Mouse (Mus musculus) lung, embryonic 16.5 days (tissue): ENCODE data around the gene Aebp1. TPM values are rescaled to one million over a fixed set of nuclear protein-coding genes. Genes with fewer than 3 reads are reported as not detected.

Source experiments
- ATAC-seq: fragments of 200-750 bp; cut with Nextera tagmentation; 2 replicates; pipeline ENCODE4 v1.8.0; 2017; ENCODE audit warnings: low read depth, mild to moderate bottlenecking, moderate library complexity
- H3K27ac ChIP-seq: fragments of 300-500 bp; sonication (generic); 2 replicates; pipeline ENCODE4 v1.5.1; 2014; ENCODE audit warnings: mild to moderate bottlenecking, control low read depth, low read length
- H3K27me3 ChIP-seq: fragments of 300-500 bp; sonication (generic); 2 replicates; pipeline ENCODE4 v1.6.1; 2014; ENCODE audit warnings: low read depth, low read length, mixed read lengths; ENCODE audit not compliant: control insufficient read depth, insufficient read depth
- H3K36me3 ChIP-seq: fragments of 300-500 bp; sonication (generic); 2 replicates; pipeline ENCODE4 v1.6.1; 2014; ENCODE audit warnings: low read length; ENCODE audit not compliant: control insufficient read depth, insufficient read depth
- H3K4me1 ChIP-seq: fragments of 300-500 bp; sonication (generic); replicated peaks from 2 replicates; pipeline ENCODE4 v1.6.1; 2014; ENCODE audit warnings: low read length, mixed read lengths; ENCODE audit not compliant: control insufficient read depth, insufficient read depth
- H3K4me2 ChIP-seq: fragments of 300-500 bp; sonication (generic); 2 replicates; pipeline ENCODE4 v1.6.1; 2014; ENCODE audit warnings: low read depth, low read length, control low read depth
- H3K4me3 ChIP-seq: fragments of 300-500 bp; sonication (generic); 2 replicates; pipeline ENCODE4 v1.5.1; 2014; ENCODE audit warnings: mild to moderate bottlenecking, low read length, control low read depth
- H3K9ac ChIP-seq: fragments of 300-500 bp; sonication (generic); 2 replicates; pipeline ENCODE4 v1.6.1; 2014; ENCODE audit warnings: low read length, control low read depth
- H3K9me3 ChIP-seq: fragments of 300-500 bp; sonication (generic); 2 replicates; pipeline ENCODE4 v1.6.1; 2016; ENCODE audit warnings: low read length; ENCODE audit not compliant: control insufficient read depth
- WGBS: fragments of 180-500 bp; shearing (Covaris S2); extraction: QIAGEN DNeasy Blood & Tissue Kit; methylation state at CpG from one replicate; pipeline ENCODE4 v1.1.7; 2014; 5-methylcytosine and 5-hydroxymethylcytosine counted together
- polyA plus RNA-seq: library from polyadenylated mRNA; unstranded; fragments of >200 nt; fragmentation: Nextera tagmentation; extraction: Ambion mirVana; gene quantifications from 2 replicates; pipeline ENCODE4 v1.2.1, GENCODE M21; 2015

Gene Aebp1
- 35.1 and 37.4 TPM in 2 replicates for polyA plus RNA-seq

DNA sequence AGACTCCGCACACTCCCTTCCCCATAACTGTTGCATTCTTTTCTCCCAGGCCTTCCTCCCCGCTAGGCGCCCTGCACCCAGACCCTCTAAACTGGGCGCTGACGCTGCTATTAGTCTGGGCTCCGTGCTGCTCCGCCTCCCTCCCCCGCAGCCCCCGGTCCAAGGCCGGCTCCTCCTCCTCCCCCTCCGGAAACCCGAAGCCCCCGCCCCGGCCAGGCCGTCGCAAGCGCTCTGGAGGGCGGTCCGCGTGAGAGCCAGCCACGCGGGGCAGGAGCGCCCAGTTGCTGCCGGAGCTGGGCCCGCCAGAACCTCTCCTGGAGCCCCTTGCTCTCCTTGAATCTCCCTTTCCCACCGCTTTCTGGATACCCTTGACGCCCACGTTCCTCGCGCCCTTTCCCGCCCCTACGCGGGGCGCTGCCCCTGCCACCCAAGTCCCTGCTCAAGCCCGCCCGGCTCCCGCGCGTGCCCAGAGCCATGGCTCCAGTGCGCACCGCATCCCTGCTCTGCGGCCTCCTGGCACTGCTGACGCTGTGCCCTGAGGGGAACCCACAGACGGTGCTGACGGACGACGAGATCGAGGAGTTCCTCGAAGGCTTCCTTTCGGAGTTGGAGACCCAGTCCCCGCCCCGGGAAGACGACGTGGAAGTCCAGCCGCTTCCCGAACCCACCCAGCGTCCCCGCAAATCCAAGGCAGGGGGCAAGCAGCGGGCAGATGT lies at the start of gene Aebp1:
Gene Aebp1, plus strand, starts transcription at position 270 of the 716 bp plus-strand sequence.
- Histone ChIP-seq H3K9me3 (no peaks in the 10 kb centered on the region), H3K27ac (no peak within 1 kb of the TSS), H3K4me2 (peak within 1 kb of the TSS; percentile 77), H3K36me3 (no peaks in the 10 kb centered on the region), H3K4me3 (peak within 1 kb of the TSS; percentile 58), H3K4me1 (peaks cover 13% of the 10 kb centered on the region), H3K27me3 (no peaks in the 10 kb centered on the region; the same call in 1 of the 2 replicates), H3K9ac (peak within 1 kb of the TSS; percentile 71)
- peak; percentile 87 for ATAC-seq
- 2% methylated on average over 54 of the region's 59 CpGs for WGBS

DNA sequence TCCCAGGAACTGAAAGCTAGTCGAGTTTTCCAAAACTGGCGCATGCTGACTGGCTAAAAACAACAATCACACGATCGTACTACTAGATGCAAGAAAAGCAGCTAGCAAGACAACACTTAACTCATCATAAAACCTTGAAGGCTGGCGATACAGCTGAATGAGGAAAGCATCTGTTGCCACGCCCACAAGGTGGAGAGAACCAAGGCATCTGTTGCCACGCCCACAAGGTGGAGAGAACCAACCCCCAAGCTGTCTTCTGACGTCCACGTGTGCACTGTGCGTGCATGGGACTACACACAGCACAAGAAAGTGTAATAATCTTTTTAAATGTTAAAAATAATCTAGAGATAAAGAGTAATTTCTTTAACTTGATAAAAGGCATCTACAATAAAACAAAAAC lies 48.4 kb upstream of the Aebp1 start:
- Histone ChIP-seq H3K4me1 (no peaks in the 10 kb centered on the region), H3K36me3 (no peaks in the 10 kb centered on the region), H3K9me3 (no peaks in the 10 kb centered on the region), H3K27ac (no peak overlapping the region), H3K27me3 (no peaks in the 10 kb centered on the region), H3K4me3 (no peak overlapping the region), H3K9ac (no peak overlapping the region), H3K4me2 (no peak overlapping the region)
- WGBS: 72% methylated on average over 10 of the region's 10 CpGs
- ATAC-seq: no peak

DNA sequence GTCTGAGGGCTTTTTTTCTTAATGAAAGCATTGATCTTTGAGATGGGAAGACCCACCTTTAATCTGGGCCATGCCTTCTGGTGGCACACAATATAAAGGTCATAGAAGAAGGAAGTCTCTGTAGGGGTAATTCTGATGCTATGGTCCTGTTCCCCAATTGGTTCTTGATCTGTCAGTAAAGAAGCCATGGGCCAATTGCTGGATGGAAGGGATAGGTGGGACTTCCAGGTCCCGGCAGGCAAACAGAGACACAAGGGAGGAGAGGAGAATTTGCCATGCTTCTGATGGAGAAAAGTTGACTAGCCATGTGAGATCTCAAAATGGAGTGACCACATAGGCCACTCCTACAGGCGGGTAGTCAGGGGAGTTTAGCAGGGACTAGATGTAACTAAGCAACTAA lies 42.5 kb upstream of the Aebp1 start:
- Histone ChIP-seq H3K4me2 (no peak overlapping the region), H3K9me3 (no peaks in the 10 kb centered on the region), H3K27me3 (no peaks in the 10 kb centered on the region), H3K9ac (no peak overlapping the region), H3K27ac (no peak overlapping the region), H3K4me1 (no peaks in the 10 kb centered on the region), H3K4me3 (no peak overlapping the region), H3K36me3 (no peaks in the 10 kb centered on the region)
- ATAC-seq: no peak
- 63% methylated on average over 2 of the region's 2 CpGs for WGBS

DNA sequence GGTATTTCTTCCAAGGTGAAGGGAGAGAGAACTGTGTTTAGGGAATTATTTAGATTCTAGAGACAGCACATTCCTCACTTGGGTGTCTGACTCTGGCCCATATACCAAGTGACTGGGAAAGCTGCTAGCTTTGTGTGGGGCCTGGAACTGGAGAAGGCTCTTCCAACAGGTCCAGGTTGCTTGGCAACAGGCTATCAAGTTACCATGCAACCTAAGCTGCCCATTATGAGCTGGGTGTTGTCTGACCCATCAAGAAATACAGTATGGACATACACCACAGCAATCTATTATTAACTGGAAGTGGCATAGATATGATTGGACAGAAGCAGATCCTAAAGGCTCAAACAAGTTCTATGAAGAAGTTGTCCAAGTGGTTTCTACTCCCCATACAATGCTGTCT lies 36.3 kb upstream of the Aebp1 start:
- Histone ChIP-seq H3K4me3 (no peak overlapping the region), H3K9me3 (no peaks in the 10 kb centered on the region), H3K4me1 (no peaks in the 10 kb centered on the region), H3K4me2 (no peak overlapping the region), H3K27me3 (no peaks in the 10 kb centered on the region), H3K36me3 (peaks cover 12% of the 10 kb centered on the region; the same call in 1 of the 2 replicates), H3K27ac (no peak overlapping the region), H3K9ac (no peak overlapping the region)
- no peak for ATAC-seq

DNA sequence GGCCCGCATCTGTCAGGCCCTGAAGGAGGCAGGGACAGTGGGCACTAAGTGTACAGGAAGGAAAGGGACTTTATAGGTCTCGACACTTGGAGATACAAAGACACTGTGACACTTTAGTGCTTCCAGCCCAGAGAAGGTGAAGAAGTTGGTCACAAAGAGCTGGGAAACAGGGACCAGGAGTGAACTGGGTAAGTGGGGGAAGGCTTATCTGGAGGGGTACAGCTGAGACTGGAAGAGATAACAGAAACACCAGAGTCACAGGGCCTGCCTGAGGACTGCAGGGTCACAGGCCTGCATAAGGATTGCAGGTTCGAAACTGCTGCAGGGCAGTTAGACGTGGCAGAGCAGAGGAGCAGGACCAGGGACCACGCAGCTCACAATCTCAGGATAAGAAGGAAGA lies 33.8 kb upstream of the Aebp1 start:
- ATAC-seq: no peak
- H3K4me3 ChIP-seq: no peak overlapping the region
- 89% methylated on average over 5 of the region's 5 CpGs for WGBS
- no peak overlapping the region for H3K4me2 ChIP-seq
- no peaks in the 10 kb centered on the region for H3K4me1 ChIP-seq
- H3K9ac ChIP-seq: no peak overlapping the region
- no peaks in the 10 kb centered on the region for H3K9me3 ChIP-seq
- H3K27ac ChIP-seq: no peak overlapping the region
- H3K36me3 ChIP-seq: peaks cover 15% of the 10 kb centered on the region; the same call in 1 of the 2 replicates
- no peaks in the 10 kb centered on the region for H3K27me3 ChIP-seq

DNA sequence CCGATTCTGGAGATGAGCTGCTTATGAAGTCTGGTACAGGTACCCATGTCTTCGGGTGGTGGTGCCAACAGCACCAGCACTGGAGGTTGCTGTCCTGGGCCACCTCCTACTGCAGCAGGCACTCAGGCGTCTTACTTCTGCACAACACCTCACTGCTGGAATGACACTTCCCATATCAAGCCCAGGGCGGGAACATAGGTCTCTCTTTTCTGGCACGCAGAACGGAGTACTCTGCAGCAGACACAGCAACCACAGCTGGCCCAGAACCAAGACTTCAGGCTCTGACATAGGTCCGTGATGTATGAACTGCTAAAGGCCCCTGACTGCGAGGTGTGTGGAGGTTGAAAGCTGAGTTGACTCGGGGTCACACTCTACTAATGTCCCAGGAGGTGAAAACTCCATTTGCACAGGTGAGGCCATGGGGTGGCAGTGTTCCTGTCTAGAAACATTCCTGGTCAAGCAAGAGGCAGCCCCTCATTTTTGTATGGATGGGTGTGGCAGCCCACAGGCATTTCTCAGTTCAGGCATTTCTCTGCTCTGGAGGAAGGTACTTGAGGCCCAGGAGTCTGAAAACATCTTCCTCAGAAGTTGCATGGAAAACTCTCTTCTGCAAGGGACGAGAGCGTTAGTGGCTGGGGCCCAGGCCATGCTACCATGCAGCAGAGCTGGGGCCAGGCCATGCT lies 33.1 kb upstream of the Aebp1 start:
- ATAC-seq: peak; percentile 26
- Histone ChIP-seq H3K4me3 (no peak overlapping the region), H3K4me1 (no peaks in the 10 kb centered on the region), H3K36me3 (peaks cover 17% of the 10 kb centered on the region; the same call in 1 of the 2 replicates), H3K9me3 (no peaks in the 10 kb centered on the region), H3K27me3 (no peaks in the 10 kb centered on the region), H3K27ac (no peak overlapping the region), H3K9ac (no peak overlapping the region), H3K4me2 (no peak overlapping the region)
- WGBS: 76% methylated on average over 11 of the region's 11 CpGs

DNA sequence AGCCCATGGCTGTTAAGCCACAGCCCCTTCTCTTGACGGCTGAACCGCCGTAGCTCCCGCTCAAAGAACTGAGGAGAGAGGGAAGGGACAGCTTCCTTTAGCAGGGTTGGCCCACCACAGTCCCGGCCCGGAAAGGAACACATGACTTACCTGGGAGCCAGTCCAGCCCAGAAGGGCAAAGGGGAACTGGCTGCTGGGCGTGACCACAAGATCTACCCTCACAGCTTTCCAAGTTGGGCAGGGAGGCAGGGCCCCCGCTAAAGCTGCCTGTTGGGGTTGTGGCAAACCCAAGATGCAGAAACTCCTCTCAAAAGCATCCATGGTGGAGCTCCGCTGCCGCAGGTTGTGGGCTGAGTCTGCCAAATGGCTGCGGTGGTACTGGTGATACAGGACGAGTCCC lies 32.4 kb upstream of the Aebp1 start:
- Histone ChIP-seq H3K9ac (no peak overlapping the region), H3K9me3 (no peaks in the 10 kb centered on the region), H3K27ac (no peak overlapping the region), H3K4me2 (no peak overlapping the region), H3K27me3 (no peaks in the 10 kb centered on the region), H3K4me1 (no peaks in the 10 kb centered on the region), H3K36me3 (peaks cover 19% of the 10 kb centered on the region; the same call in 1 of the 2 replicates), H3K4me3 (no peak overlapping the region)
- 0 out of 2 replicates have a peak, but pooled peaks have one; percentile 4 for ATAC-seq
- WGBS: 84% methylated on average over 12 of the region's 12 CpGs

DNA sequence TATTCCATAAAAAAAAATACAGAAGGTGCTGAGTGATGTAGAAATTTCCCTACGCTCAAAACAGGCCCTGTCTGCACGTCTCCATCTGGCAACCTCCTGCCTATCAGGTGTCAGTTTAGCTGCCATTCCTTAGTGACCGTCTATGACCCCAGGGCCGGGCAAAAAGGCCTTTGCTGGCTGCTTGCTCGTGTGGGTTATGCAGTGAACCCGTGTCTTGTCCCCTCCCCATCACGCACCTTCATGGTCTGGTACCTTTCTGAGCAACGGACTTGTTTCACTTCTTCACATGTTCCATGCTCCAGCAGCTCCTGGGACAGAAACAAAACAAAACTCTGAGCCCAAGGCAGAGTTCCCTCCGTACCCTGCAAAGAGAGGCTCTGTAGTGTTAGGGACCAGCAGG lies 27.2 kb upstream of the Aebp1 start:
- Histone ChIP-seq H3K4me1 (no peaks in the 10 kb centered on the region; the same call in 1 of the 2 replicates), H3K4me2 (no peak overlapping the region), H3K4me3 (no peak overlapping the region), H3K27me3 (no peaks in the 10 kb centered on the region), H3K27ac (no peak overlapping the region), H3K9ac (no peak overlapping the region), H3K36me3 (peaks cover 11% of the 10 kb centered on the region), H3K9me3 (no peaks in the 10 kb centered on the region)
- 83% methylated on average over 9 of the region's 9 CpGs for WGBS
- ATAC-seq: no peak

DNA sequence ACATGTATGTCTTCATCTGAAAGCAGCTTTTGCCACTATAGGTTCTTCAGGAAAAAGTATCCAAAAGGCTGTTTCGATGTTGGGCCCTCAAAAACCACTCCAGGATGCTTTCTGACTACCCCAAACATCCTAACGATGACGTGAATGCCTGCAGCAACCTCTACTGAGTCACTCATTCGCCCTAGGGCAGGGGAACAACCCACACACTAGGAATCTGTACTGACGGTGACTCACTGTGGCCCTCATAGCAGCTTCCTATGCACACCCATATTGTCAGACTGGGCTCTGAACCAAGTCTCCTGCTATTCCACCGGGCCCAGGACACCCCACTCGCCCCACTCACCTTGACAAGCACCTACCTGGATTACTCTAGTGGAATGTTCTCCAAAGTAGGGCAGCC lies 26.7 kb upstream of the Aebp1 start:
- H3K9me3 ChIP-seq: no peaks in the 10 kb centered on the region
- no peak overlapping the region for H3K4me3 ChIP-seq
- no peak for ATAC-seq
- H3K4me2 ChIP-seq: no peak overlapping the region
- no peak overlapping the region for H3K9ac ChIP-seq
- H3K27ac ChIP-seq: no peak overlapping the region
- H3K27me3 ChIP-seq: no peaks in the 10 kb centered on the region
- 85% methylated on average over 7 of the region's 7 CpGs for WGBS
- H3K36me3 ChIP-seq: peaks cover 9% of the 10 kb centered on the region
- H3K4me1 ChIP-seq: no peaks in the 10 kb centered on the region; the same call in 1 of the 2 replicates
